Mouse (Mus musculus) heart, postnatal 0 days (tissue): ENCODE measurements around the gene Macc1.

Experiments used
- CTCF ChIP-seq: IDR thresholded peaks from 2 replicates; pipeline ENCODE4 v1.5.1; 2016; ENCODE audit warnings: antibody characterized with exemption, control low read depth, low read depth
- EP300 ChIP-seq: IDR thresholded peaks from 2 replicates; pipeline ENCODE4 v1.6.1; 2016; ENCODE audit warnings: antibody characterized with exemption, low read depth

- TF ChIP-seq EP300: no peak
- no peak for TF ChIP-seq CTCF
Measured at GRCm38 (mm10) chr12:119410956-119411355, 96.9 kb downstream of the Macc1 start.
